Mouse (Mus musculus): ENCODE results near the gene Cutc. TPM values are rescaled to one million over a fixed set of nuclear protein-coding genes. Genes with fewer than 3 reads are reported as not detected.

Gene Cutc
- total and polyA plus RNA-seq, 3 experiments = 10.0 to 18.8 TPM; not detected in 1

- Histone ChIP-seq H3K4me3 (ENCODE audit: control insufficient read depth in 1 of 2, insufficient read depth in 1 of 2, low read depth in 2 of 2, low read length in 2 of 2) (peak overlapping the region in 1 of 2 experiments; percentile 13; a peak in 2 of 4 replicates), H3K79me2 (ENCODE audit: control insufficient read depth, insufficient read depth, low read length, poor library complexity) (no peaks in the 10 kb centered on the region), H3K4me1 (ENCODE audit: control insufficient read depth in 1 of 2, insufficient read depth in 2 of 2, low read length in 2 of 2) (peaks cover 11 to 19% of the 10 kb centered on the region in 2 experiments), H3K9me3 (replicated peaks; ENCODE audit: insufficient read depth, low read length) (no peaks in the 10 kb centered on the region), H3K9ac (ENCODE audit: control insufficient read depth, low read depth, low read length, poor library complexity, severe bottlenecking) (peak overlapping the region; percentile 19; the same call in 1 of the 2 replicates), H3K27ac (ENCODE audit: control insufficient read depth, low read depth, low read length) (peak overlapping the region; percentile 58), H3K36me3 (ENCODE audit: control insufficient read depth in 1 of 2, insufficient read depth in 2 of 2, low read length in 2 of 2) (peaks cover 0 to 26% of the 10 kb centered on the region in 2 experiments; a peak in 2 of 4 replicates), H3K27me3 (ENCODE audit: control insufficient read depth in 1 of 2, insufficient read depth in 2 of 2, low read length in 2 of 2) (no peaks in the 10 kb centered on the region)
- peak; percentile 76 for DNase-seq (ENCODE audit: low read depth, low spot score)
- TF ChIP-seq ELF1 (IDR thresholded peaks at IDR 0.05; ENCODE audit: low read depth, low read length) = 0 out of 2 replicates have a peak, but pooled peaks have one; percentile 11
- TF ChIP-seq ETS1 (IDR thresholded peaks at IDR 0.05; ENCODE audit: low read depth, low read length) = 0 out of 2 replicates have a peak, but pooled peaks have one; percentile 33
- TF ChIP-seq KAT2A (conservative IDR thresholded peaks at IDR 0.05; ENCODE audit: low read depth, low read length) = no peak
- peak in 1 of 2 experiments; percentile 47; a peak in 2 of 4 replicates for TF ChIP-seq EP300 (IDR thresholded peaks at IDR 0.05; ENCODE audit: low read depth in 1 of 2, low read length in 2 of 2)
- 0 out of 2 replicates have a peak, but pooled peaks have one; percentile 36 for TF ChIP-seq SIN3A (IDR thresholded peaks at IDR 0.05; ENCODE audit: low read length)
- no peak for TF ChIP-seq E2F4 (IDR thresholded peaks at IDR 0.05; ENCODE audit: borderline replicate concordance, low read depth, low read length)
- no peak for TF ChIP-seq USF2 (IDR thresholded peaks at IDR 0.05; ENCODE audit: borderline replicate concordance in 1 of 2, insufficient read depth in 1 of 2, low read depth in 1 of 2, low read length in 2 of 2)
These were observed 17.8 kb downstream of the Cutc start for GRCm38 (mm10) chr19:43770584-43770983.

- Histone ChIP-seq H3K27me3 (ENCODE audit: control insufficient read depth in 1 of 2, insufficient read depth in 2 of 2, low read length in 2 of 2) (no peaks in the 10 kb centered on the region), H3K9me3 (replicated peaks; ENCODE audit: insufficient read depth, low read length) (no peaks in the 10 kb centered on the region), H3K4me1 (ENCODE audit: control insufficient read depth in 1 of 2, insufficient read depth in 2 of 2, low read length in 2 of 2) (peaks cover 11 to 20% of the 10 kb centered on the region in 2 experiments), H3K4me3 (ENCODE audit: control insufficient read depth in 1 of 2, insufficient read depth in 1 of 2, low read depth in 2 of 2, low read length in 2 of 2) (peak overlapping the region in 1 of 2 experiments; percentile 13; a peak in 2 of 4 replicates), H3K36me3 (ENCODE audit: control insufficient read depth in 1 of 2, insufficient read depth in 2 of 2, low read length in 2 of 2) (peaks cover 0 to 28% of the 10 kb centered on the region in 2 experiments; a peak in 2 of 4 replicates), H3K9ac (ENCODE audit: control insufficient read depth, low read depth, low read length, poor library complexity, severe bottlenecking) (peak overlapping the region; percentile 48), H3K79me2 (ENCODE audit: control insufficient read depth, insufficient read depth, low read length, poor library complexity) (no peaks in the 10 kb centered on the region), H3K27ac (ENCODE audit: control insufficient read depth, low read depth, low read length) (peak overlapping the region; percentile 84)
- DNase-seq (ENCODE audit: low read depth, low spot score) = peak; percentile 97
- peak; percentile 86 for TF ChIP-seq TCF12 (IDR thresholded peaks at IDR 0.05; ENCODE audit: low read depth, low read length)
- TF ChIP-seq SIN3A (IDR thresholded peaks at IDR 0.05; ENCODE audit: low read length) = peak; percentile 95
- peak; percentile 78; the same call in 1 of the 2 replicates for TF ChIP-seq MXI1 (IDR thresholded peaks at IDR 0.05; ENCODE audit: low read depth, low read length)
- TF ChIP-seq MYC (IDR thresholded peaks at IDR 0.05; ENCODE audit: low read depth, low read length) = peak; percentile 80; the same call in 1 of the 2 replicates
- no peak for TF ChIP-seq ZNF384 (IDR thresholded peaks at IDR 0.05; ENCODE audit: low read depth, low read length)
- peak; percentile 96 for TF ChIP-seq MAFK (IDR thresholded peaks at IDR 0.05; ENCODE audit: borderline replicate concordance, low read depth, low read length)
- TF ChIP-seq POLR2A (IDR thresholded peaks at IDR 0.05; ENCODE audit: control insufficient read depth in 1 of 2, insufficient read depth in 1 of 2, low read depth in 1 of 2, low read length in 2 of 2, poor library complexity in 1 of 2) = no peak
- no peak for TF ChIP-seq BHLHE40 (IDR thresholded peaks at IDR 0.05; ENCODE audit: borderline replicate concordance, low read depth, low read length)
- TF ChIP-seq CHD2 (IDR thresholded peaks at IDR 0.05; ENCODE audit: low read length) = no peak
- TF ChIP-seq CTCF (IDR thresholded peaks at IDR 0.05 in 2 of 3, conservative IDR thresholded peaks at IDR 0.05 in 1 of 3; ENCODE audit: control insufficient read depth in 1 of 3, insufficient read depth in 1 of 3, low read depth in 2 of 3, low read length in 3 of 3, poor library complexity in 1 of 3, severe bottlenecking in 1 of 3) = no peak
- TF ChIP-seq JUND (IDR thresholded peaks at IDR 0.05; ENCODE audit: low read depth, low read length) = peak; percentile 76; the same call in 1 of the 2 replicates
- peak; percentile 94 to 98 for TF ChIP-seq EP300 (IDR thresholded peaks at IDR 0.05; ENCODE audit: low read depth in 1 of 2, low read length in 2 of 2)
- peak; percentile 99 for TF ChIP-seq GABPA (IDR thresholded peaks at IDR 0.05; ENCODE audit: low read depth, low read length)
- TF ChIP-seq TBP (IDR thresholded peaks at IDR 0.05; ENCODE audit: low read depth, low read length) = peak; percentile 65
- no peak for TF ChIP-seq USF1 (IDR thresholded peaks at IDR 0.05; ENCODE audit: low read depth, low read length)
- TF ChIP-seq MAZ (IDR thresholded peaks at IDR 0.05; ENCODE audit: low read depth, low read length) = no peak
- TF ChIP-seq POLR2AphosphoS5 (IDR thresholded peaks at IDR 0.05; ENCODE audit: borderline replicate concordance, low read depth, low read length) = no peak
- peak; percentile 95 for TF ChIP-seq RCOR1 (IDR thresholded peaks at IDR 0.05; ENCODE audit: low read depth, low read length)
- TF ChIP-seq GATA1 (IDR thresholded peaks at IDR 0.05; ENCODE audit: low read depth, low read length) = peak; percentile 92
- TF ChIP-seq NRF1 (IDR thresholded peaks at IDR 0.05; ENCODE audit: insufficient read depth, low read depth, low read length, poor library complexity, severe bottlenecking) = no peak
- TF ChIP-seq POLR2AphosphoS2 (IDR thresholded peaks at IDR 0.05; ENCODE audit: low read length) = no peak
- no peak for TF ChIP-seq NELFE (IDR thresholded peaks at IDR 0.05; ENCODE audit: low read depth, low read length)
- TF ChIP-seq ETS1 (IDR thresholded peaks at IDR 0.05; ENCODE audit: low read depth, low read length) = peak; percentile 99
- TF ChIP-seq ZC3H11A (IDR thresholded peaks at IDR 0.05; ENCODE audit: low read depth, low read length) = no peak
- no peak for TF ChIP-seq USF2 (IDR thresholded peaks at IDR 0.05; ENCODE audit: borderline replicate concordance in 1 of 2, insufficient read depth in 1 of 2, low read depth in 1 of 2, low read length in 2 of 2)
- TF ChIP-seq CHD1 (IDR thresholded peaks at IDR 0.05; ENCODE audit: low read depth, low read length) = no peak
- TF ChIP-seq ELF1 (IDR thresholded peaks at IDR 0.05; ENCODE audit: low read depth, low read length) = no peak
These were observed 18.7 kb downstream of the Cutc start for GRCm38 (mm10) chr19:43771499-43771969.
